Mouse (Mus musculus) megakaryocyte, embryonic 14.5 days (primary cell): ENCODE results near the gene Kctd2. TPM values are rescaled to one million over a fixed set of nuclear protein-coding genes. Genes with fewer than 3 reads are reported as not detected.

Experiments
- H3K27me3 ChIP-seq: replicated peaks from 2 replicates; pipeline ENCODE3; 2012; ENCODE audit warnings: inconsistent platforms
- H3K36me3 ChIP-seq: replicated peaks from 2 replicates; pipeline ENCODE3; 2012; ENCODE audit warnings: low read length, inconsistent platforms, mixed read lengths
- H3K4me1 ChIP-seq: 2 replicates; pipeline ENCODE4 v1.6.1; 2012; ENCODE audit warnings: inconsistent platforms
- H3K4me3 ChIP-seq: replicated peaks from 2 replicates; pipeline ENCODE3; 2012; ENCODE audit warnings: moderate library complexity, mild to moderate bottlenecking, inconsistent platforms
- H3K9me3 ChIP-seq: 2 replicates; pipeline ENCODE4 v1.6.1; 2012; ENCODE audit warnings: inconsistent platforms
- FLI1 ChIP-seq: IDR thresholded peaks from 2 replicates; pipeline ENCODE4 v1.6.1; 2012; ENCODE audit warnings: low read length, inconsistent platforms, mixed read lengths
- GATA1 ChIP-seq: IDR thresholded peaks from 3 replicates; pipeline ENCODE4 v1.6.1; 2012; ENCODE audit warnings: mixed read lengths, low read length, inconsistent platforms, borderline replicate concordance
- polyA plus RNA-seq: library from polyadenylated mRNA; stranded (reverse); fragments of >175 nt; gene quantifications from 2 replicates; pipeline ENCODE4 v1.2.3, GENCODE M21; 2012; ENCODE audit warnings: low replicate concordance; ENCODE audit not compliant: insufficient read depth

Kctd2 gene
- polyA plus RNA-seq, 1 experiment: 13.7 TPM

DNA sequence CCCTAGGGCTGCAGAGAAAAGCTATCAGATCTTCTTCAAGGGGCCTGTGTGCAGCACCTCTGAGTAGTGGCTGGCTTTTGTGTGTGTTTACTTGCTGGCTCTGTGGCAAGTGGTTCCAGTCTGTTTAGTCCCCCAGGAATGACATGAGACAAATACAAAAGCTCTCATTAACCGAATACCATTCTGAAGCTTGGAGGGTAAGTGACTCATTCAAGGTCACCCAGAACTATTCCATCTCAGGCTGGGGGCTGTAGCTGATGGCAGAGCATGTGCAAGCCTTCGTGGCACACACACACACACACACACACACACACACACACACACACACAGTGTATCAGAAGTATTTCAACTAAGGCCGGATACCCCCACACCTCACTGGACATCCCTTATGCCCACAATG is 19.8 kb upstream of the Kctd2 start:
- no peaks in the 10 kb centered on the region for H3K9me3 ChIP-seq
- H3K4me3 ChIP-seq: no peak overlapping the region
- H3K36me3 ChIP-seq: no peaks in the 10 kb centered on the region
- H3K4me1 ChIP-seq: peaks cover 16% of the 10 kb centered on the region
- H3K27me3 ChIP-seq: peaks cover 44% of the 10 kb centered on the region
- TF ChIP-seq GATA1: no peak
- no peak for TF ChIP-seq FLI1

DNA sequence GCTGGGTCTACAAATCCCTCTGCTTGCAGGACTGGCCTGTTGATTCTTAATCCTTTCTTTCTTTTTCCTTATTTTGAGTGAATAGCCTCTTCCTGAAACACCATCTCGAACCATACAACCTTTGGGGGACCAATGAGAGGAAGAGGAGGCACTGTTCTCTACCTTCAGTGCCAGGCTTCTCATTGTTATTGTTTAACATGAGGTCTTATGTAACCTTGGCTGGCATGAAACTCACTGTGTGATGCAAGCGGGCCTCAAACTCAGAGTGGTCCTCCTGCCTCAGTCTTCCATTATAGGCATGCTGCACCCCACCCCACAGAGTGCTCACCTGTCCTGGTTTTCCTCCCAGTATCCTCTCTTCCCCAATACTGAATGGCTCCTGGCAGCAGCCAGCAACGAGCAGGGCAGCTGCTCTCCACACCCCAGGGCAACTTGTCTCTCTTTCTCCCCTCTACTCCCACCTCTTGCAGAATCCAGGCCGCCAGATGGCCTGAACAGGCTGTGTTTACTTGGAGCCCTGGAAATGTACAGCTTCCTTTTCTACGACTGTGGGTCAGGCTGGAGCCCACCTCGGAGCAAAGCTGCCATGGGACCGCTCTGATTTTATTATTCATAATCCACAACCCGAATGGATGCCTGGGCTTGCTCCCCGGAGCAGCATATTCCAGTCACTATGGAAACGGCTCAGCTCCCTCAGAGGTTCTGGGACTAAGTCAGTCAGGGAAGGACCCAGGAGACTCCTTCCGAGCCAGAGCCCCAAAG is 19.1 kb upstream of the Kctd2 start:
- Histone ChIP-seq H3K4me1 (peaks cover 23% of the 10 kb centered on the region), H3K36me3 (peaks cover 4% of the 10 kb centered on the region), H3K27me3 (peaks cover 38% of the 10 kb centered on the region), H3K9me3 (no peaks in the 10 kb centered on the region), H3K4me3 (no peak overlapping the region)
- TF ChIP-seq GATA1 (no peak), FLI1 (no peak)

DNA sequence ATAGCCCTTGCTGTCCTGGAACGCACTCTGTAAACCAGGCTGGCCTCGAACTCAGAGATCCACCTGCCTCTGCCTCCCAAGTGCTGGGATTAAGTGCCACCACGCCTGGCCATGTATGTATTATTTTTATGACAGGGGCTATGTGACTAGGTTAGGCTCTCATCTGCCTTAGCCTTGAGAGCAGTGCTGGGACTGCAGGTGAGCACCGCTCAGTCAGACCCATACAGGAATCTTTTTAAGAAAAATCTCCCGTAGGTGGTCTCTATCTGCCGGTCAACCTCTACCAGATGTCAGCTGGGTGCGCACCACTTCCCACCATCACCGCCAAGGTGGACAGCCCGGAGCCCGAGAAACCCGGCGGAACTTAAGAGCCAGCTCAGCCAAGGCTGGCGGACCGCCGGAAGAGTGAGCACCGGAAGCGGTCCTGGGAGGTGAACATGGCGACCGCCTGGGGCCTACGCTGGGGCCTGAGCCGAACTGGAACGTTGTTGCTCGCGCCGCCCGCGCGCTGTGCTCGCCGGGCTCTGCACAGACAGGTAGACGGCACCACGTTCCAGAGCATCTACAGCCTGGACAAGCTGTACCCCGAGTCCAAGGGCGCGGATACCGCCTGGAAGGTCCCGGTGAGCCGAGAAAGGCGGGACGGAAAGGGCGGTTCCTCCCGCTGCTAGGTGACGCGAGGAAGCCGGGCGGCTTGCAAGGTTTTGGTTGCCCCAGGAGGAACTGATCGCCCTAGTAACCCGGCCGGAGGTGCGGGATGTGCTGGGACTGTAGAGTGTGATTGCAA is 16.4 kb upstream of the Kctd2 start, which contains the start of gene Mrpl58:
TSS of gene Mrpl58 (plus strand) at position 415 of the 787 bp plus-strand sequence.
- Histone ChIP-seq H3K36me3 (peaks cover 27% of the 10 kb centered on the region), H3K4me1 (peaks cover 36% of the 10 kb centered on the region), H3K27me3 (peaks cover 17% of the 10 kb centered on the region), H3K4me3 (peak within 1 kb of the TSS; percentile 98), H3K9me3 (no peaks in the 10 kb centered on the region)
- TF ChIP-seq GATA1 (no peak), FLI1 (0 out of 2 replicates have a peak, but pooled peaks have one; percentile 41)

DNA sequence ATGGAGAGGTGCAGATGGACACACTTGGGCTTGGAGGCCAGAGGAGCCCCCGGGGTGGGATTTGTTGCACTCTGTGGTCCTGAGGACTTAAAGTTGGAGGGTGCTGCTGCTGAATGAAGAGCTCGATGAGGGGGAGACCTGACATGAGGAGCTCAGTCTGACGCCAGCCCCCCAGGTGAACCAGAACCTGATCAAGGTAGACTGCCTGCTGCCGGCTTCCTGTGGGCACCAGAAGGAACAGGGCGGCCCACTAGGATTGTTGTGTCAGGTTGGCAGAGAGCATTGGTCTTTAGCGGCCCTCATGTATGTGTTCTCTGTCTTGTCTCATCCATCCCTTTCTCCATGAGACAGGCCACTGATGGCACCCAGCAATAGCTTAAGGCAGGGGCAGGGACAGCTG is 14.2 kb upstream of the Kctd2 start:
- peaks cover 45% of the 10 kb centered on the region for H3K4me1 ChIP-seq
- no peak for TF ChIP-seq GATA1
- H3K9me3 ChIP-seq: no peaks in the 10 kb centered on the region
- no peak overlapping the region for H3K4me3 ChIP-seq
- peaks cover 6% of the 10 kb centered on the region for H3K27me3 ChIP-seq
- peaks cover 48% of the 10 kb centered on the region for H3K36me3 ChIP-seq

DNA sequence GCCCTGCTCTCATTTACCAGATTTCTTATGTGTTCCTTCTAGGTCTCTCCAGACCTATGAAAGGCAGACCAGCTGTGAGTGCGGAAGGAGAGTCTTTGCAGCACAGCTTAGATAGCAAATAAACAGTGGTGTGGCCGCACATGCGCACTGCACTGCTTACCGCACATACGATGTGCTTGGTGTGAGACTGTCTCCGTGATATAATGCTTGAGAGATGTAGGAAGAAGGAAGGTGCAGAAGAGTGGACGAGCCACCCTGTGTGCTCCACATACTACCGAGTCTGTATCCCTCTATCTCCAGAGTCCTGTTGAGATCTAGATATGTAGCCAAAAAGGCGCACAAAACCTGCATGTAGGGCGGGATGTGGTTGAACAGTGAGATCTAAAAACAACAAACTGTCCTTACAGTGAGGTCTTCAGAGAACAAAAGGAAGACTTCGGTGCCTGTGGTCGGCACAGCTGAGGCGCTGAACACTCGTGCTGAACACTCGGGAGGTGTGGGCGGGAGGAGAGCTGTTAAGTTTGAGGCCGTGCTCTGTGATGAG is 13.0 kb upstream of the Kctd2 start:
- Histone ChIP-seq H3K27me3 (no peaks in the 10 kb centered on the region), H3K4me1 (peaks cover 57% of the 10 kb centered on the region), H3K4me3 (peak overlapping the region; percentile 57), H3K36me3 (peaks cover 54% of the 10 kb centered on the region), H3K9me3 (no peaks in the 10 kb centered on the region)
- TF ChIP-seq FLI1 (no peak), GATA1 (no peak)

DNA sequence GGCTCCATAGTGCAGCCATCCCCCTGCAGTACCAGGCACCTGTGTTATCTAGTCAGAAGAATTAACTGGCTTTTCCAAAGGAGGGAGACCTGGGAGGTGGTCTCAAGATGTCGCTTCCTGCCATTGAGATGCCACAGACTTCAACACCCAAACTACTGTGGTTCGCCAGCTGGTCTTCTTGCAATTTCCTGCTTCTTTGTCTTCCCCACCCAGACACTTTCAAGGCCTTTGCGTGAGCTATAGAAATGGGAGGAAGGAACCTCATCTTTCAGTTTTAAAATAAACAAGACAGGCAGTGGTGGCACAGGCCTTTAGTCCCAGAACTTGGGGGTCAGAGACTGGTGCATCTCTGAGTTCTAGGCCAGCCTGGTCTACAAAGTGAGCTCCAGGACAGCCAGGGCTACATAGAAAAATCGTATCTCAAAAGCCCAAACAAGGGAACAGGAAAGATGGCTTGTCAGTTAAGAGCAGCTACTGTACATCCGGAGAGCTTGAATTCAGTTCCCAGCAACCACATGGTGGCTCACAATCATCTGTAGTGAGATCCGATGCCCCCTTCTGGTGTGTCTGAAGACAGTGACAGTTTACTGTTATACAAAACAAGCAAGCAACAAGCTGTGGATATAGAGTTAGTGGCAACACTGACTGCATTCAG is 11.5 kb upstream of the Kctd2 start:
- H3K36me3 ChIP-seq: peaks cover 54% of the 10 kb centered on the region
- peaks cover 63% of the 10 kb centered on the region for H3K4me1 ChIP-seq
- TF ChIP-seq FLI1 (no peak), GATA1 (no peak)

DNA sequence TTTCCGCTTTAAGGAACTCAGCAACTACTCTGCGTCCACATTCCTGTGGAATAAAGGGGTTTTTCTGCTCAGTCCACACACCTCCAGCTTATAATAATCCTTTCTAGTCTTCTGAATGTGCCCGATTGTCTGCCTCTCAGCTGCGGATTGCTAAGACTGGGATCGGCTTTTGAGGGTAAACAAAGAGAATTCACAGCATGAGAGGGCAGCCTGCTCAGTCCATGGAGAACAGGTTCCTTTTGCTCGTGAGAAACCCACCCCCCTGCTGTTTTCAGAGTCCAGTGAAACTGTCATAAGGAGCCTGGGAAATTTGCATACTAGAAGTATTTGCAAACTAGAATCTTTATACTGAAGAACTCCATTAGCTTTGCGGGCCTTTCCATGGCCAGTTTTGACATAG is 10.4 kb upstream of the Kctd2 start:
- no peaks in the 10 kb centered on the region for H3K9me3 ChIP-seq
- H3K36me3 ChIP-seq: peaks cover 54% of the 10 kb centered on the region
- no peaks in the 10 kb centered on the region for H3K27me3 ChIP-seq
- no peak for TF ChIP-seq FLI1
- no peak for TF ChIP-seq GATA1
- no peak overlapping the region for H3K4me3 ChIP-seq
- H3K4me1 ChIP-seq: peaks cover 63% of the 10 kb centered on the region

More for the DNA sequence above, 11.5 kb upstream of the Kctd2 start:
- H3K9me3 ChIP-seq: no peaks in the 10 kb centered on the region
- H3K4me3 ChIP-seq: no peak overlapping the region
- H3K27me3 ChIP-seq: no peaks in the 10 kb centered on the region

DNA sequence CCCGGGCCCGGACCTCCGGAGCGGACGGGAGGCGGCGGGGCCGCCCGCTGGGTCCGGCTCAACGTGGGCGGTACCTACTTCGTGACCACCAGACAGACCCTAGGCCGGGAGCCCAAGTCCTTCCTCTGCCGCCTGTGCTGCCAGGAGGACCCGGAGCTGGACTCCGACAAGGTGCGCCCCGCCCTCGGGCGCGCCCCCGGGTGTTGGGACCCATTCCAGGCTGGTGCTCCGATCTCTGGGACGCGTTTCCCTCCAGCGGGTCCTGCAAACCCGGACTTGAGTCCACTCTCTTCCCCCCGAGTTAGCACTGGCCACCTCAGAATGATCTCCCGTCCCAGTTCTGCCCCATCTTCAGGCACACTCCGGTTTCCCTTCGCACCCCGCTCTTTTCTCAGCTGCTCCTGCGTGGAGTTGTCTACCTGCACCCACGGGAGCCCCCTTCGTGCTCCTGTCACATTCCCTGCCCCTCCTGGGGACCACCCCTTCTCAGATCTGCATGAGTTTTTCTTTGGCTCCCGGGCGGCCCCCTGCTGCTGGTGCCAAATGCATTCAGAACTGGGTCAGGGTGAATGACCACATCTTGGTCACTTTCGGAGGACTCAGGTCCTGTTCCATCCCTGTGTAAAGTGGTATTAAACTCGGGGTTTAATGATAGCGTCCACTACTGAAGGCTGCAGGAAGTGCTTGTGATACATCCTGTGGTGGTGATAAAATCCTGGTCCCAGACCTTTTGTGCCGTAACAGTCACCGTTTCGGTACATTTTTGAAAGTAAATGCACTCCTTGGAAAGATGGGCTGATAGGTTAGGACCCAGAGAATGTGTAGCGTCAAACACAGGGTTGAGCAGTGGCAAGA is 635 bp downstream of the Kctd2 start:
- Histone ChIP-seq H3K4me1 (peaks cover 49% of the 10 kb centered on the region), H3K27me3 (no peaks in the 10 kb centered on the region), H3K36me3 (peaks cover 49% of the 10 kb centered on the region), H3K4me3 (peak overlapping the region; percentile 97), H3K9me3 (no peaks in the 10 kb centered on the region)
- no peak for TF ChIP-seq GATA1
- no peak for TF ChIP-seq FLI1

DNA sequence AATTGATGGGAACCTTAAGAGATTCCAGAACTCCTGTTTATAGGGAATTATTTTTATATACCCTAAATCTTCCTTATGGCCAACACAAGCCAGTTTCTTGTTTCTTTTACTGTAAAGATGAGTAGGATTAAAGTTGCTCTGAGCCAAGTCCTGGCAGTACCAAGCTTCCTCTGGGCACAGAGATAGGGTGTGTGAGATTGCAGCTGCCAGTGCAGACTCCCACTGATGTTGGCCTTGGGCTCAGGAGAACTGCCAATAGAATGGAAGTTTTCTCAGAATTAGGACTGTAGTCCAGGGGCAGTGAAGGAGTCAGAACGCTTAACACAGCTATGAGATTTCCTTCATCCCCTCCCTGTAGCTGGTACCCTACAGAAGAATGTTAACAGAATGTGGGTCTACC is 1.4 kb downstream of the Kctd2 start:
- H3K4me1 ChIP-seq: peaks cover 49% of the 10 kb centered on the region
- H3K36me3 ChIP-seq: peaks cover 49% of the 10 kb centered on the region
- no peaks in the 10 kb centered on the region for H3K27me3 ChIP-seq
- H3K4me3 ChIP-seq: peak overlapping the region; percentile 51
- TF ChIP-seq GATA1 (no peak), FLI1 (no peak)
- H3K9me3 ChIP-seq: no peaks in the 10 kb centered on the region
